Mouse (Mus musculus): ENCODE data around the gene Fcgrt. TPM values are rescaled to one million over a fixed set of nuclear protein-coding genes. Genes with fewer than 3 reads are reported as not detected.

Fcgrt gene
- polyA plus RNA-seq, 1 experiment, result 67.2 TPM

- H3K4me2 ChIP-seq (ENCODE audit: low read depth), result no peak overlapping the region
- H3K79me2 ChIP-seq (ENCODE audit: control insufficient read depth, insufficient read depth), result peaks cover 94% of the 10 kb centered on the region
- H3K4me3 ChIP-seq, result no peak overlapping the region
- no peak overlapping the region for H3ac ChIP-seq (ENCODE audit: control insufficient read depth, insufficient read length)
- H3K27me3 ChIP-seq (ENCODE audit: control insufficient read depth, insufficient read depth, insufficient read length), result no peaks in the 10 kb centered on the region
- H3K36me3 ChIP-seq (ENCODE audit: control insufficient read depth, insufficient read depth), result peaks cover 4% of the 10 kb centered on the region
- TF ChIP-seq CEBPB (IDR thresholded peaks at IDR 0.05; ENCODE audit: insufficient read depth, poor library complexity, severe bottlenecking), result no peak
- no peak for TF ChIP-seq SRF (IDR thresholded peaks at IDR 0.05; ENCODE audit: control insufficient read depth, insufficient read length, low read depth)
- no peak for TF ChIP-seq TCF3 (IDR thresholded peaks at IDR 0.05; ENCODE audit: insufficient read length, low read depth)
- peak in 1 of 3 experiments; percentile 44 for TF ChIP-seq MYOD1 (IDR thresholded peaks at IDR 0.05; ENCODE audit: control insufficient read depth in 1 of 3, insufficient read length in 2 of 3, low read depth in 2 of 3)
- no peak for TF ChIP-seq E2F4 (IDR thresholded peaks at IDR 0.05; ENCODE audit: insufficient read depth)
- TF ChIP-seq USF1 (IDR thresholded peaks at IDR 0.05; ENCODE audit: low read depth), result peak; percentile 71
- peak in 1 of 3 experiments; percentile 27 for TF ChIP-seq MYOG (IDR thresholded peaks at IDR 0.05; ENCODE audit: control insufficient read depth in 1 of 3, insufficient read depth in 1 of 3, insufficient read length in 2 of 3, low read depth in 2 of 3)
These were observed 35.7 kb downstream of the Fcgrt start for GRCm38 (mm10) chr7:45068000-45068318.

GRCm38 (mm10) chr7:45067190-45067999 is 36.3 kb downstream of the Fcgrt start:
- TF ChIP-seq MAX (IDR thresholded peaks at IDR 0.05; ENCODE audit: low read depth), result no peak
- TF ChIP-seq USF1 (IDR thresholded peaks at IDR 0.05; ENCODE audit: low read depth), result no peak
- no peak for TF ChIP-seq TCF3 (IDR thresholded peaks at IDR 0.05; ENCODE audit: insufficient read length, low read depth)
- no peak for TF ChIP-seq TCF12 (IDR thresholded peaks at IDR 0.05; ENCODE audit: insufficient read depth, poor library complexity, severe bottlenecking)
- TF ChIP-seq MYOG (IDR thresholded peaks at IDR 0.05; ENCODE audit: control insufficient read depth in 1 of 3, insufficient read depth in 1 of 3, insufficient read length in 2 of 3, low read depth in 2 of 3), result no peak
- TF ChIP-seq SRF (IDR thresholded peaks at IDR 0.05; ENCODE audit: control insufficient read depth, insufficient read length, low read depth), result no peak
- no peak for TF ChIP-seq CEBPB (IDR thresholded peaks at IDR 0.05; ENCODE audit: insufficient read depth, poor library complexity, severe bottlenecking)
- TF ChIP-seq POLR2AphosphoS2 (IDR thresholded peaks at IDR 0.05; ENCODE audit: insufficient read length, low read depth), result no peak
- TF ChIP-seq E2F4 (IDR thresholded peaks at IDR 0.05; ENCODE audit: insufficient read depth), result no peak
- no peak for TF ChIP-seq POLR2A (IDR thresholded peaks at IDR 0.05; ENCODE audit: insufficient read length, low read depth)
- TF ChIP-seq REST (IDR thresholded peaks at IDR 0.05; ENCODE audit: insufficient read depth, insufficient read length), result no peak
- no peak for TF ChIP-seq MYOD1 (IDR thresholded peaks at IDR 0.05; ENCODE audit: control insufficient read depth in 1 of 3, insufficient read length in 2 of 3, low read depth in 2 of 3)

GRCm38 (mm10) chr7:45062239-45062835 is 41.3 kb downstream of the Fcgrt start, which contains the start of the genes Nosip and Prrg2:
TSS of gene Nosip (plus strand) at chr7:45062429.
TSS of gene Prrg2 (minus strand) at chr7:45062677.
- Histone ChIP-seq H3K79me2 (ENCODE audit: control insufficient read depth, insufficient read depth) (peaks cover 42% of the 10 kb centered on the region), H3K27me3 (ENCODE audit: control insufficient read depth, insufficient read depth, insufficient read length) (no peaks in the 10 kb centered on the region), H3K36me3 (ENCODE audit: control insufficient read depth, insufficient read depth) (peaks cover 4% of the 10 kb centered on the region), H3ac (ENCODE audit: control insufficient read depth, insufficient read length) (peak within 1 kb of the TSS; percentile 32), H3K4me3 (peak within 1 kb of the TSS; percentile 65), H3K4me2 (ENCODE audit: low read depth) (peak within 1 kb of the TSS; percentile 80)
- TF ChIP-seq POLR2A (IDR thresholded peaks at IDR 0.05; ENCODE audit: insufficient read length, low read depth) (peak; percentile 58), MAX (IDR thresholded peaks at IDR 0.05; ENCODE audit: low read depth) (no peak), SRF (IDR thresholded peaks at IDR 0.05; ENCODE audit: control insufficient read depth, insufficient read length, low read depth) (peak; percentile 48)

More at GRCm38 (mm10) chr7:45067190-45067999, 36.3 kb downstream of the Fcgrt start:
- Histone ChIP-seq H3K36me3 (ENCODE audit: control insufficient read depth, insufficient read depth) (peaks cover 4% of the 10 kb centered on the region), H3K4me2 (ENCODE audit: low read depth) (no peak overlapping the region), H3K79me2 (ENCODE audit: control insufficient read depth, insufficient read depth) (peaks cover 90% of the 10 kb centered on the region), H3K4me3 (no peak overlapping the region), H3K27me3 (ENCODE audit: control insufficient read depth, insufficient read depth, insufficient read length) (no peaks in the 10 kb centered on the region), H3ac (ENCODE audit: control insufficient read depth, insufficient read length) (no peak overlapping the region)

- Histone ChIP-seq H3K4me3 (peak overlapping the region; percentile 65), H3K79me2 (ENCODE audit: control insufficient read depth, insufficient read depth) (peaks cover 38% of the 10 kb centered on the region), H3K36me3 (ENCODE audit: control insufficient read depth, insufficient read depth) (peaks cover 4% of the 10 kb centered on the region), H3K27me3 (ENCODE audit: control insufficient read depth, insufficient read depth, insufficient read length) (no peaks in the 10 kb centered on the region), H3K4me2 (ENCODE audit: low read depth) (peak overlapping the region; percentile 80), H3ac (ENCODE audit: control insufficient read depth, insufficient read length) (no peak overlapping the region)
- no peak for TF ChIP-seq MYOG (IDR thresholded peaks at IDR 0.05; ENCODE audit: control insufficient read depth in 1 of 3, insufficient read depth in 1 of 3, insufficient read length in 2 of 3, low read depth in 2 of 3)
- TF ChIP-seq MYOD1 (IDR thresholded peaks at IDR 0.05; ENCODE audit: control insufficient read depth in 1 of 3, insufficient read length in 2 of 3, low read depth in 2 of 3), result no peak
- TF ChIP-seq POLR2A (IDR thresholded peaks at IDR 0.05; ENCODE audit: insufficient read length, low read depth), result no peak
- TF ChIP-seq USF1 (IDR thresholded peaks at IDR 0.05; ENCODE audit: low read depth), result no peak
- no peak for TF ChIP-seq REST (IDR thresholded peaks at IDR 0.05; ENCODE audit: insufficient read depth, insufficient read length)
- no peak for TF ChIP-seq CEBPB (IDR thresholded peaks at IDR 0.05; ENCODE audit: insufficient read depth, poor library complexity, severe bottlenecking)
- TF ChIP-seq E2F4 (IDR thresholded peaks at IDR 0.05; ENCODE audit: insufficient read depth), result no peak
- no peak for TF ChIP-seq SRF (IDR thresholded peaks at IDR 0.05; ENCODE audit: control insufficient read depth, insufficient read length, low read depth)
- TF ChIP-seq MAX (IDR thresholded peaks at IDR 0.05; ENCODE audit: low read depth), result no peak
- no peak for TF ChIP-seq TCF12 (IDR thresholded peaks at IDR 0.05; ENCODE audit: insufficient read depth, poor library complexity, severe bottlenecking)
- TF ChIP-seq TCF3 (IDR thresholded peaks at IDR 0.05; ENCODE audit: insufficient read length, low read depth), result no peak
- TF ChIP-seq POLR2AphosphoS2 (IDR thresholded peaks at IDR 0.05; ENCODE audit: insufficient read length, low read depth), result no peak
These were observed 42.0 kb downstream of the Fcgrt start for GRCm38 (mm10) chr7:45061532-45062075.
